Mouse (Mus musculus): ENCODE results near the gene Wrb.

GRCm38 (mm10) chr16:96110655-96111345 lies 34.4 kb upstream of the Wrb start:
- TF ChIP-seq POLR2A (IDR thresholded peaks at IDR 0.05; ENCODE audit: control insufficient read depth, extremely low read depth, insufficient read depth, low read length, poor library complexity) (no peak), CTCF (IDR thresholded peaks at IDR 0.05; ENCODE audit: borderline replicate concordance, control insufficient read depth, extremely low read depth, insufficient read depth, low read length, poor library complexity) (no peak)
